Mouse (Mus musculus): Measurements from ENCODE around the gene Il17a.
"Not testable (repeated sequence)": the region's sequence is repeated elsewhere in the genome, so short reads cannot be mapped to it uniquely, and the experiment has no call there.

Il17a gene

DNA sequence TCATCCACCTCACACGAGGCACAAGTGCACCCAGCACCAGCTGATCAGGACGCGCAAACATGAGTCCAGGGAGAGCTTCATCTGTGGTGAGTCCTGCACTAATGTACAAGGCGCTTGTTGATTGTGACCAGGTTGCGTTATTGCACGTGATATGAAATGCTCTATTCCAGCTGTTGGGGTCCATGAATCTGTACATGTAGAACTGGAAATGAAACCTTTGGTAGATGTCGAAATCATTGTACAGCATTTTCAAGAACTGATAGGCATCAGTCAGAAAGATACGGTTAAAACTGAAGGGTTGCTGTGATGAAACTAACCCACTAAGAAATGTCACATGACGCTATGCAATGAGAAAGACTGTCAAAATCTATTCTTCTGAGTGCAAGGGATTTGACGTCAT is at the start of gene Il17a:
Il17a (plus strand) TSS at position 3 of the 400 bp plus-strand sequence.
- no peak for DNase-seq (ENCODE audit: low spot score)

DNA sequence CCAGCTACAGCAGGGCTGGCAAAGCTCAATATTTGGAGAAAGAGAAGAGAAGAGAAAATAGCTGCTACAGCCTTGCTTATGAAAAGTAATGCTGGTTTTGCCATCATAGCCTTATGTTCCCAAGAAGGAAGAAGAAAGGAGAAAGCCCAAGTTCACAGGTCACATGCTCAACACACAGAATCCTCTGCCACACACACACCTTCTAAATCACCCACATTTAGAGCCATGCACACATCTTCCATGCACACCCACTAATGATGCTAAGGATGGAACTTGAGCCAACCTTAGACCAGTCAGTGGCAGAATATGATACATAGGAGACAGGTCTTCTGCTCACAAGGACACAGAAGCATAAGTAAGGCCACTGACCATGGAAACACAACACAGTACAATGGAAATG is 47.9 kb upstream of the Il17a start:
- no peak for DNase-seq (ENCODE audit: low spot score)

DNA sequence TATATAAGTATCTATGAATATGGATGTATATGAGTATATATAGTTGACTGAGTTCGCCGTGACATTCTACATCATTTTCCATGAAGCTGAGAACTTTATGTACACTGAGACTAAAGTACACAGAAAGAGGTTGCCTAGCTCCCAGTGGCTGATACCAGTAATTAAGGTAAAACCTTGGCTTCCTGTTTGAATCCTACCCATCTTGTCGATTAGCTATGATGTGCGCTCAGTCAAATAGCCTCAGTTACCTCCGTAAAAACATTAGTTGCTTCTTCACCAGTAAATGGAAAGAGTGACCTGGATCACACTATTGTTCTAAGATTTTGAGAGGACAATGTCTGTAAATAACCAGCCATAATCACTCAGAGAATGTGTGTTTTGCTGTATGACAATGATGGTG is 47.3 kb upstream of the Il17a start:
- no peak for DNase-seq (ENCODE audit: low spot score)

DNA sequence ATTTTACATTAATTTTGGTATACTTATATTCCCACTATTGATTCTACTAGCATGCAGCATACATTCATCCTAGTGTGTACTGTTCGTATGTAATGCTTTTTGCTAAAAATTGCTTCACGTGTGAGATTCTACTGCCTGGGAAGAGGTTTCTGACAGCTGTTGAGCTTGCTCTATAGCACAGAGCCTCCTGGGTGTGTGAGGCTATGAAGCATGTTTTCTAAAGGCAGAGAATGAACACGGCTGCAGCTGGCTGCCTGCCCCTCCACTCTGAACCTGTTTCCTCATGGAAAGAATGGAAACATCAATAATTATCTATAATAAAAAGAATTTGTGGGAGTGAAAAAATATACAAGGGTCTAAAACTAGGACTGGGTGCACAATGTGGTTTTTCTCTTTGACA is 46.9 kb upstream of the Il17a start:
- no peak for DNase-seq (ENCODE audit: low spot score)

DNA sequence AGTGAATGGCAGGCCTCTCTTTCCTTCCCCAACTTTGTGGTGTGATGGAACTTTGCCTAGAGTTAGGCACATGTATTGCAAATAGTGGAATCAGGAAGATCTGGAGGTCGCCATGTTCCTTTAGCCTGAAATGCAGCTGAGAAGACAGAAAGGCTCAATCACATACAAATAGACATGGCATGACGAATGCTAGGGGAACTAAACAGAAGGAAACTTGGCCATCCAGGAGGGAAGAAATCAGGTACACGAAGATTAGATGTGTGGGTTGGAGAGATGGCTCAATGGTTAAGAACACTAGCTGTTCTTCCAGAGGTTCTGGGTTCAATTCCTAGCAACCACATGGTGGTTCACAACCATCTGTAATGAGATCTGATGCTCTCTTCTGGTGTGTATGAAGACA is 46.3 kb upstream of the Il17a start:
- no peak for DNase-seq (ENCODE audit: low spot score)

DNA sequence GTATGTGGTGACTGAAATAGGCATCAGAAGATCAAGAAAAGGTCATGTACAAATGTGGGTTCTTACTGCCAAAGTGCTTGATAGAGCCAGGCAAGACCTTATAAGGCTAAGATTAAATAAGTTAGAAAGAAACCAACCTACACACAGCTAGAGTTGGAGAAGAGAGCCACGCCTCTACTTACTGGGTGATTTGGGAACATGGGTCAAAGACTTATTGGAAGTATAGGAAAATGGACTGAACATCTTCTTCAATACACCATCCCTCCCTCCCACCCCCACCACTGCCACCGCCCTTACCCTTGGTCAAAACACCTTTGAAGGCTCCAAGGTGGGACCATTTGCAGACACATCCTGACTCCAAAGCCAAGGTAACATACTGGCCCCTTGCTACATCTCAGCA is 45.3 kb upstream of the Il17a start:
- DNase-seq (ENCODE audit: low spot score) = no peak

DNA sequence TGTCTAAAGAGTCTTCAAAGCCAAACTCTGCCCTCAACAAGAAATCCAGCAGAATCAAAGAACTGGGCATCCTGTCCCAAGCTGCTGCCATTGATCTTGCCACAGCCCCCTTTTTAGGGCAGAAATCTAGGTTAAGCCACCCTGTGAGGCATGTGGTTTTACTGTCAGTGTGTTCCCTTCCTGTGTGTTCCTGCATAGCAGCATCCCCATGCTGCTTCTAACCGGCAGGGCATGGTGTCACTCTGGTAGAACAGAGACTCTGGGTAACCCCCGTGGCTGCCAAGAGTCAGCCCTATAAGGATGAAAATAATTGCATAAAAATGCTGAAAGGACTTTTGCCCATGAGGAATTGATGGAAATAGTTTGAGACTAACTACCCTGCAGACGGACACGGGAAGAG is 44.8 kb upstream of the Il17a start:
- DNase-seq (ENCODE audit: low spot score) = no peak

DNA sequence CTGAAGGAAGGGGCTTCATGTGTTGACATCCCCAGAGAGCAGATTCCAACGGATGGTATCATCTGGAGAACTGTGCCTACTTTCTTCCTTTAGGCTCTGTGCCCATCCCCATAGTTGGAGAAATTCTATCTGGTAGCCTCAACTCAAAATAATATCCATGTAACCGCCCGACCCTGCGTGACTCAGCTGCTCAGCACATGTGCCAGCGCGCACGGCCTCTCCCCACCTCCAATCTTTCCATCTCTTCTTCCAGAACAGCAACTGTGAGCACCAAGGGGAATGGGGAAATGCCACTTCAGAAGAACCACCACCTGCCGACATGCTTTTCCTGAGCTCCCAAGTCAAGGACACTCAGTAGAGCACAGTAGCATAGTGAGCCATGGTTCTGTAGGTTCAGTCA is 39.4 kb upstream of the Il17a start:
- DNase-seq (ENCODE audit: low spot score) = no peak

DNA sequence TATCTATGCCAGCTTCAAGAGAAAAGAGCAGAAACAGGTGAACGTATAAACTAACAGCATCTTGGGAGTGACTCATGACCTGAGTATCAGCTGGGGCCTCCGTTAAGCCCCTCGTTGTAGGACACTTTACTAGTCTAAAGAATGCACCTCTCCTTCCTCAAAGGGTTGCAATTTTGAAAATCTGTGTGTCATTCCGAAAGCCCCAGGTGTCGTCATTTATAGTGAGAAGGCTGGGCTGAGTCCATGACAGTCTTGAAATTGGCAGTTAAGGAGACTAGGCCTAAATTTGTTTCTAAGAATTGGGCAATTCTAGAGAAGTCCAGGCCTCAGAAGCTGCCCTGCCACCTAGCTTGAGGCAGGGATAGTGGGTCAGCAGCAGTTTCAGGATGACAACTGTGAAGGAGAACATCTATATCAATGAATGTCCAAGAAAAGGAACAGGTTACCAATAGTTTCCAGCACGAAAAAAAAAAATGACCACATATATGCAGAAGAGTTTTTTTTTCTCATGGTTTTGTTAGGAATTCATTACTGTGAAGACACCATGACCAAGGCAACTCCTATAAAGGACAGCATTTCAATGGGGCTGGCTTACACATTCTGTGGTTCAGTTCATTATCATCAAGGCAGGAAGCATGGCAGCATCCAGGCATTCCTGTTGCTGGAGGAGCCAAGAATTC is 36.9 kb upstream of the Il17a start:
- DNase-seq (ENCODE audit: low spot score) = no peak

DNA sequence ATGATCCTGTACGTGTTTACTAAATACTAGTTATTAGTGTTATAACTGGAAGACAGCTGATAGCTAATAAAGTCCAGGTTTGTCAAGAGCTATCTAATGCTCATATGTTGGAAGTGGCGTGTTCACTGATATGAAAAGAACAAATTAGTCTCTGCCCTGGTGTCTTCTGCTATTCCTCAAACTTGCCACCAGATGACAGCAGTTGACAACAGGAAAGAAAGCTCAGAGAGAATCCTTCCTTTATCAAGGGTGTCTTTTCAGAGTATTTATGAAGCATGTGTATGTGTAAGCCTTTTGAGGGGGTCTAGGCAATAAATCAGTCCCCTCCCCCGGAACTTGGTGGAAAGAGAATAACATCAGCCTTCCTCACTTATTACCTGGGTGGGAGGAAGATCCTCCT is 30.7 kb upstream of the Il17a start:
- DNase-seq (ENCODE audit: low spot score) = no peak

DNA sequence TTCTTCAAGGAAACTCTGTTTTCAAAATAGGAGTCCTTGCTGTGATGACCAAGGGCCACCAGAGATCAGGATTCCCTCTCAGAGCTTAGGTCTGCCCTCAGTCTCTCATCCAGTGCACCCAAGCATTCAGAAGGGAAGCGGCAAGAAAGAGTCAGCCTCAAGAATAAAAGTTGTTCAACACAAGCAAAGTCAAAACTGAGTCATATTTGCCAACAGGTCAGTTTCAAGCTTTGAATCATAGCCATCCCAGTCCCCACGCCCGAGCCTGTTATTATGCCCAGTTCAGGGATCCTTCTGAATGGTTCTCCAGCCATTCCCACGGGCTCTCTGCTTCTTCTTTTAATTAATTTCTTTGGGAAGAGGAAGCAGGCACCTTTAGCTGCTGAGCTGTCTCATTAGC is 5.9 kb downstream of the Il17a start:
- no peak for DNase-seq (ENCODE audit: low spot score)

DNA sequence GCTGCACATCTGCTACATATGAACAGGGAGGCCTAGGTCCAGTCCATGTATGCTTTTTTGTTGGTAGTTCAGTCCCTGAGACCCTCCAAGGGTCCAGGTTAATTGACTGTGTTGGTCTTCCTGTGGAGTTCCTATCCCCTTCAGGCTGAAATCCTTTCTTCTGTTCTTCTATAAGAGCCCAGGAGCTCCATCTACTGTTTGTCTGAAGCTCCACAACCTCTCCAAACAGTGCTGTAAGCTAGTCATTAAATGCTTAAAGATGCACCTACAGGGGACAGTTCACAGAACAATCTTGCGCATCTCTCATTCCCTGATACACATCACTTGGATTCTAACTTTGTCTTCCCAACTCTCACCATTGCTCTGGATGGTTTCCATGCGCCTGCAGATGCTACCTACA is 7.8 kb downstream of the Il17a start:
- DNase-seq (ENCODE audit: low spot score) = no peak

DNA sequence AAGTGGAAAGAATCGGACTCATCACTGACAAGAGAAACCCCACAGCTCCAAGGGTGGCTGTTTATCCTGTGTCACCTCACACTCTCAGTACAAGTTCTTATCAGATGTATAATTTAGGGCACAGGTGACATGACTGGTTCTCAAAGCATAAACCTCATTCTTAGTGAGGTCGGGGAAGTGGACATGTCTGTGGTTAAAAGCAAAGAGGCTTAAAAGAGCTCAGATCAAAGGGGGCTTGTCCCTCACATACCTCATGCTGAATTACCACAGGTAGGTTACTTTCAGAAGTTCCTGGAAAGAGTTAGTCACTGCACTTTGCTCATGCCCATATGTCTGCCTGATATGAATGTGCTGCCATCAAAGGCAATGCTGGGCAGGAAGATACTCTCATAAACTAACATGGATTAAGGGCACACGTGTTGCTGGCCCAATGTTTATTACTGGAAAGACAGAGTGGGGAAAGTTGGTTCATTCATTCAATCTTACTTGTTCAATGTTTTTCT is 9.8 kb downstream of the Il17a start:
- no peak for DNase-seq (ENCODE audit: low spot score)

DNA sequence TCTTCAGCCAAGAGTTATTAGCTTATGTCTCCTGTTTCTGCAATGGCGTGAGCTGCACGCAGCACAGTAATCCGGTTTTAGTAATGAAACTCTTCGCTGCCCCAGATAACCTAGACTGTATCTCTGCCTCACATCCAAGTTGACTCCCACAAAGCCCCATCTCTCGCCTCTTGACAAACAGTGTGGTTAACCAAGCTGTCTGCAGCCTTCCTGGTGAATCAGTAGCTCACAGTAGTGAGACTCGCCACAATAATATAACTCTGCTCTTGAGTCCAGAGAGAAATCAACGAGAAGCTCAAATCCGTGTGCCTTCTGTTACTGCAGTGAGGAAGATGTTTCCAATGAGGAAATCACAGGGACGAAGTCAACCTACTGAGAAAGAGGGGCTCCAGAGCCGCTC is 23.7 kb downstream of the Il17a start:
- DNase-seq (ENCODE audit: low spot score) = no peak

DNA sequence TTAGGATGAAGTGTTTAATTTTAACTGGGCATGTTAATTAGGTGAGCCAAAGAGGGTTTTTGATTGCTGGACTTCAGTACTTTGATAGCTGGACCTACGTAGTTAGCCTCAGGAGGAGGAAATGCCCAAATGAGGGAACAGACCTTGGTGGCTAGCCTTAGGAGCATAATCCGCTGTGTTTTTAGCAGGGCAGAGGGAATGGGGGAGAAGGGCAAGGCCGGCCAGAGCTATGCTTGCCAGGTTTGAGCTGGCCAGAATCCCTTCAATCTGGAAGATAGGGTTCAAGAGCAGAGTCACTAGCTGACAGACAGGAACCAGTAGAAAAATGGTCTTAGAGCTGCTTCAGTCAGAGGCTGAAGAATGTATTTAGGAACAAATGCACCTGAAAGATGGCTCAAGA is 26.9 kb downstream of the Il17a start:
- no peak for DNase-seq (ENCODE audit: low spot score)

DNA sequence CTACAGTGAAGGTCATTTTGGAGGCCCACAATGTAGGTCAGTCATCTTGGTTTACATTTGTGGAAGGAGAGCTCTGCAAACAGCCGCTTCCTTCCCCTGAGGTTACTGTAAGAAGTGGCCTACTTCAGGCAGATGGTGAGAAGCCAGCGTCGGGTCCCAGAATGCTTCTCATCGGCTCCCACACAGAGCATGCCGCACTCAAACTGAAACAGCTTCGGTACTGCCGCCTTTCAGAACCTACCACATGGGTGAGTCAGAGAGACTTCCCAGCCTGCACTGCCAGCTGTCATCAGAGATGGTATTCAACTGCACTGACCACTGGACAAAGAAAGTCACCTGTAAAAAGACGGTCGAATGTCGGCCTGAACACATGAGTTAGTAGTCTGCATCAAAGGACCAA is 29.1 kb downstream of the Il17a start:
- no peak for DNase-seq (ENCODE audit: low spot score)

DNA sequence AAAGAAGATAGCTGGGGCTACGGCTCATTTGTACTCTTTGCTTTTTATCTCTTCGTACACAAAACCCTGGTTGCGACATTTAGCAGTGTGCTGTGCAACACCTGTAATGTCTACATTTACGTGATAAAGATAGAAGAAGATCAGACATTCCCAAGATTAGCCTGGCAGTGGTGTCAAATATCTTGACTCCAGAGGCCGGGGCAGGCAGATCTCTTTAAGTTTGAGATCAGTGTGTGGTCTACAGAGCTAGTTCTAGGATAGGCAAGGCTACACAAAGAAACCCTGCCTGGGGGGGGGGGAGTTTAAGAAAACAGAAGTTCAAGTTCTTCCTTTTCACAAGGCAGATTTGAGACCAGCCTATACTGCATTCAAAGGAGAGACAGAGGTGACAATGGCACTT is 29.6 kb downstream of the Il17a start:
- no peak for DNase-seq (ENCODE audit: low spot score)

DNA sequence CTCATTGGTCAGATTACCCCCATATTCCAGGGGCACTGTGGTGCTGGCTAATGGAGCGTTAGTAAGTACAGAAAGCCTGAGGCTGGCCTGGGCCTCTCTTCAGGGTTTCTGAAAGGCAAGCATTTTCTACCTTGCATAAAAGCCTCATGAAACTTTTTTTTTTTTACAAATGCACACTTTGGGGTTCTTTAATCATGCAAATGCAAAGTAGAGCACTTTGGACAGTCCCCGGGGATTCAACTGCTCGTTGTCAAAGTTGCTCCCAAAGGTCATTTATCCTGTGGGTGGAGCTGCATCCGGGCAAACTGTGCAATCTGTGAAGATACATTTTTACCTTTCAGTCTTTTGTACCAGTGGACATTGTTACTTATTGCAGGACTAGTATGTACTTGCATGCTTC is 30.7 kb downstream of the Il17a start:
- no peak for DNase-seq (ENCODE audit: low spot score)

DNA sequence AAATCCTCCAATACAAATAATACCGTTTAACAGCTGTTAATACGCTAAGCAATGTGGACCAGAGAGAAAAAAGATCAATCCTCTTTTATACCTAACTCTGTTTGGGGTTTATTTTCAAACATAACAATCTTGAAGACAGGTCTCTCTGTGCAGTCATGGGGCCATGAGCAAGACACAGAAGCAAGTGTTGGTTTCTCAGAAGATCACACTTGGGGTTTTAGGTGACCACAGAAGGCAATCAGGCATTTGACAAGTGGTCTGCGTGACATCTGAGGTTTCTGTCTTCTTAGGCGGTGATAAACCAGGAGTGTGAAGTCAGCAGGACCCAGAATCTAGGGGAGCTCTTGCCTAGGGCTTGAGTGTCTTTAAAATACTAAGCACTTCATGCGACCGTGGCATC is 35.8 kb downstream of the Il17a start:
- DNase-seq (ENCODE audit: low spot score) = no peak

DNA sequence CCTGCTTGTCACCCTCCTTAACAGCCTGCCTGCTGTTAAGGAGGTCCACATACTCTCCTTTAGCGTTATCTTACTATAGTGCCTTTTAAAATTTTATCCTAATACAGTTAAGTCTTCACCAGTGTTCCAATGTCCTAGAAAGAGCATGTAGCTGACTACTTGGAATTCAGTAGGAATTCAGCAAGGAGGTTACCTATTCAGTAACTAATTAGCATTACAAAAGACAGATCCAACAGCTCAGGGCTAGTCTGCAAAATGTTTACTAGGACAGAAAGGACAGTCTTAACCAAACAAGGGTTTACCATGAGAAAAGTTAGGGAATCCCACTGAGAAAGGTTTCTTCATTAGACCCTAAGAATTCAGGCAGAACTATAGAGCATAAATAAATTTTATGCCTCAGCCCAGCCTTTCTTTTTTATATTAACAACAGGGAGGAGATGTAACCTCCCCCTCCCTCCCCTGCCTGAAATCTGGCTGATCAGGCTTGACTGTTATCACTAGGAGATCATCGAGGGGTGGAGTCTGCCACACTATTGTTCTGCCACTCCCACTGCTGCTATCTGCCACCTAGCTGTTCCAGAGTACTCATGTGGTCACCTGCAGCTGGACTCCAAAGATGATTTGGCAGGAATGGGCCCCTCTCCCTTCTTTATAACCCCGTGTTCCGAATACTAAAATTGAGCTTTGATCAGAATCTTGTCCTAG is 43.5 kb downstream of the Il17a start:
- not testable (repeated sequence) for DNase-seq (ENCODE audit: low spot score)

DNA sequence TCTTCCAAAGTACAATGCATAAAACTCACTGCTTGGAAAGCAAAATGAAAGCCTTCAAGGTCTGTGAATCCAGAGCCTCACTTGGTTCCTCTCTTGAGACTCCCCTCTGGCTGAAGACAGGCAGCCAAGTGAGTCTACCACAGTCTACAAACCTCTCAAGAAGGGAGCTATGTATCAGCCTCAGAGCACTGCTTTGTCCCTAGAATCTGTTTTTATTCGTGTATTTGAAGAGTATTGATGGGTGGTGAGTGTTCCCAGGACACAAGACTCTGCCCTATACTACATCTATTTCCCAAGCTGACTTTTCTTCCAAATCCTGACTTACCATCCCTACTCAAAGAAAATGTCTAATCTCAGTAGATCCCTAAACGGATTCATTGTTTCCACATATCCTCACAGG is 47.7 kb downstream of the Il17a start:
- no peak for DNase-seq (ENCODE audit: low spot score)
